Mouse (Mus musculus): Measurements from ENCODE around the gene Fads1. TPM values are rescaled to one million over a fixed set of nuclear protein-coding genes. Genes with fewer than 3 reads are reported as not detected.
A peak's percentile ranks its signal among the peaks of the same experiment; 100 is the strongest.

Gene Fads1
- polyA plus RNA-seq, 1 experiment from 2014 or later: 154 TPM

- WGBS: 23% methylated on average over 3 of the region's 3 CpGs
- Histone ChIP-seq H3K4me3 (ENCODE audit: low read length) (no peak overlapping the region), H3K9ac (ENCODE audit: low read depth, low read length) (no peak overlapping the region), H3K9me3 (ENCODE audit: control insufficient read depth, low read length) (no peaks in the 10 kb centered on the region), H3K27ac (ENCODE audit: low read length) (no peak overlapping the region), H3K4me2 (ENCODE audit: low read depth, low read length) (no peak overlapping the region), H3K36me3 (ENCODE audit: control insufficient read depth, insufficient read depth, low read length) (peaks cover 20% of the 10 kb centered on the region), H3K4me1 (ENCODE audit: control insufficient read depth, insufficient read depth, low read length) (peaks cover 9% of the 10 kb centered on the region), H3K27me3 (replicated peaks; ENCODE audit: control insufficient read depth, insufficient read depth, low read length) (no peaks in the 10 kb centered on the region)
- peak; percentile 43 for ATAC-seq
Observed at GRCm38 (mm10) chr19:10198723-10199122, 16.0 kb downstream of the Fads1 start.

- peak overlapping the region; percentile 67 for H3K4me3 ChIP-seq (ENCODE audit: low read length)
- H3K9ac ChIP-seq (ENCODE audit: low read depth, low read length): peak overlapping the region; percentile 88
- peaks cover 13% of the 10 kb centered on the region for H3K36me3 ChIP-seq (ENCODE audit: control insufficient read depth, insufficient read depth, low read length)
- no peaks in the 10 kb centered on the region for H3K27me3 ChIP-seq (replicated peaks; ENCODE audit: control insufficient read depth, insufficient read depth, low read length)
- peak overlapping the region; percentile 66 for H3K4me2 ChIP-seq (ENCODE audit: low read depth, low read length)
- peak overlapping the region; percentile 90 for H3K27ac ChIP-seq (ENCODE audit: low read length)
- no peaks in the 10 kb centered on the region for H3K9me3 ChIP-seq (ENCODE audit: control insufficient read depth, low read length)
- peak; percentile 52 for ATAC-seq
- H3K4me1 ChIP-seq (ENCODE audit: control insufficient read depth, insufficient read depth, low read length): peaks cover 6% of the 10 kb centered on the region
- 2% methylated on average over 23 of the region's 23 CpGs for WGBS
Observed at GRCm38 (mm10) chr19:10203146-10203847, 20.6 kb downstream of the Fads1 start.

GRCm38 (mm10) chr19:10203848-10204615 lies 21.3 kb downstream of the Fads1 start, which contains the start of the genes Tmem258 and Fen1:
Tmem258 (plus strand) TSS chr19:10204014.
Fen1 (minus strand) TSS chr19:10204169.
- Histone ChIP-seq H3K4me1 (ENCODE audit: control insufficient read depth, insufficient read depth, low read length) (peaks cover 6% of the 10 kb centered on the region), H3K4me2 (ENCODE audit: low read depth, low read length) (peak within 1 kb of the TSS; percentile 66), H3K9ac (ENCODE audit: low read depth, low read length) (peak within 1 kb of the TSS; percentile 88), H3K27ac (ENCODE audit: low read length) (peak within 1 kb of the TSS; percentile 90), H3K27me3 (replicated peaks; ENCODE audit: control insufficient read depth, insufficient read depth, low read length) (no peaks in the 10 kb centered on the region), H3K9me3 (ENCODE audit: control insufficient read depth, low read length) (no peaks in the 10 kb centered on the region), H3K36me3 (ENCODE audit: control insufficient read depth, insufficient read depth, low read length) (peaks cover 13% of the 10 kb centered on the region), H3K4me3 (ENCODE audit: low read length) (peak within 1 kb of the TSS; percentile 67)
- peak; percentile 94 for ATAC-seq
- WGBS: under 1% methylated on average over 40 of the region's 40 CpGs

- 2% methylated on average over 5 of the region's 5 CpGs for WGBS
- Histone ChIP-seq H3K4me2 (ENCODE audit: low read depth, low read length) (peak overlapping the region; percentile 59), H3K27me3 (replicated peaks; ENCODE audit: control insufficient read depth, insufficient read depth, low read length) (no peaks in the 10 kb centered on the region), H3K9me3 (ENCODE audit: control insufficient read depth, low read length) (no peaks in the 10 kb centered on the region), H3K9ac (ENCODE audit: low read depth, low read length) (peak overlapping the region; percentile 88), H3K4me3 (ENCODE audit: low read length) (peak overlapping the region; percentile 67), H3K36me3 (ENCODE audit: control insufficient read depth, insufficient read depth, low read length) (peaks cover 12% of the 10 kb centered on the region), H3K4me1 (ENCODE audit: control insufficient read depth, insufficient read depth, low read length) (peaks cover 6% of the 10 kb centered on the region), H3K27ac (ENCODE audit: low read length) (peak overlapping the region; percentile 90)
- ATAC-seq: peak; percentile 51
Observed at GRCm38 (mm10) chr19:10204616-10205001, 21.9 kb downstream of the Fads1 start.

GRCm38 (mm10) chr19:10205051-10205450 lies 22.4 kb downstream of the Fads1 start:
- 64% methylated on average over 6 of the region's 6 CpGs for WGBS
- no peak for ATAC-seq
- Histone ChIP-seq H3K27ac (ENCODE audit: low read length) (no peak overlapping the region), H3K4me1 (ENCODE audit: control insufficient read depth, insufficient read depth, low read length) (peaks cover 6% of the 10 kb centered on the region), H3K4me3 (ENCODE audit: low read length) (peak overlapping the region; percentile 67), H3K36me3 (ENCODE audit: control insufficient read depth, insufficient read depth, low read length) (peaks cover 8% of the 10 kb centered on the region), H3K9ac (ENCODE audit: low read depth, low read length) (no peak overlapping the region), H3K27me3 (replicated peaks; ENCODE audit: control insufficient read depth, insufficient read depth, low read length) (no peaks in the 10 kb centered on the region), H3K9me3 (ENCODE audit: control insufficient read depth, low read length) (no peaks in the 10 kb centered on the region), H3K4me2 (ENCODE audit: low read depth, low read length) (peak overlapping the region; percentile 59)

- H3K27ac ChIP-seq (ENCODE audit: low read length): no peak overlapping the region
- H3K9ac ChIP-seq (ENCODE audit: low read depth, low read length): no peak overlapping the region
- ATAC-seq: no peak
- H3K27me3 ChIP-seq (replicated peaks; ENCODE audit: control insufficient read depth, insufficient read depth, low read length): no peaks in the 10 kb centered on the region
- WGBS: 76% methylated on average over 3 of the region's 3 CpGs
- H3K9me3 ChIP-seq (ENCODE audit: control insufficient read depth, low read length): no peaks in the 10 kb centered on the region
- 0 out of 2 replicates have a peak, but pooled peaks cover 5% of the 10 kb centered on the region for H3K36me3 ChIP-seq (ENCODE audit: control insufficient read depth, insufficient read depth, low read length)
- no peaks in the 10 kb centered on the region for H3K4me1 ChIP-seq (ENCODE audit: control insufficient read depth, insufficient read depth, low read length)
- H3K4me2 ChIP-seq (ENCODE audit: low read depth, low read length): no peak overlapping the region
- H3K4me3 ChIP-seq (ENCODE audit: low read length): no peak overlapping the region
Observed at GRCm38 (mm10) chr19:10208851-10209250, 26.2 kb downstream of the Fads1 start.

GRCm38 (mm10) chr19:10210885-10211284 lies 28.2 kb downstream of the Fads1 start:
- Histone ChIP-seq H3K9ac (ENCODE audit: low read depth, low read length) (no peak overlapping the region), H3K36me3 (ENCODE audit: control insufficient read depth, insufficient read depth, low read length) (0 out of 2 replicates have a peak, but pooled peaks cover 8% of the 10 kb centered on the region), H3K4me2 (ENCODE audit: low read depth, low read length) (no peak overlapping the region), H3K27me3 (replicated peaks; ENCODE audit: control insufficient read depth, insufficient read depth, low read length) (no peaks in the 10 kb centered on the region), H3K9me3 (ENCODE audit: control insufficient read depth, low read length) (no peaks in the 10 kb centered on the region), H3K27ac (ENCODE audit: low read length) (no peak overlapping the region), H3K4me1 (ENCODE audit: control insufficient read depth, insufficient read depth, low read length) (no peaks in the 10 kb centered on the region), H3K4me3 (ENCODE audit: low read length) (no peak overlapping the region)
- WGBS: 72% methylated on average over 4 of the region's 4 CpGs
- no peak for ATAC-seq

- Histone ChIP-seq H3K4me1 (ENCODE audit: control insufficient read depth, insufficient read depth, low read length) (no peaks in the 10 kb centered on the region), H3K9me3 (ENCODE audit: control insufficient read depth, low read length) (no peaks in the 10 kb centered on the region), H3K36me3 (ENCODE audit: control insufficient read depth, insufficient read depth, low read length) (0 out of 2 replicates have a peak, but pooled peaks cover 8% of the 10 kb centered on the region), H3K27ac (ENCODE audit: low read length) (no peak overlapping the region), H3K4me3 (ENCODE audit: low read length) (no peak overlapping the region), H3K4me2 (ENCODE audit: low read depth, low read length) (no peak overlapping the region), H3K9ac (ENCODE audit: low read depth, low read length) (no peak overlapping the region), H3K27me3 (replicated peaks; ENCODE audit: control insufficient read depth, insufficient read depth, low read length) (no peaks in the 10 kb centered on the region)
- ATAC-seq: no peak
- WGBS: 88% methylated on average over 10 of the region's 10 CpGs
Observed at GRCm38 (mm10) chr19:10213796-10214471, 31.2 kb downstream of the Fads1 start.

GRCm38 (mm10) chr19:10216101-10216500 lies 33.4 kb downstream of the Fads1 start:
- H3K4me1 ChIP-seq (ENCODE audit: control insufficient read depth, insufficient read depth, low read length): peaks cover 10% of the 10 kb centered on the region; the same call in 1 of the 2 replicates
- WGBS: 74% methylated on average over 8 of the region's 8 CpGs
- H3K9me3 ChIP-seq (ENCODE audit: control insufficient read depth, low read length): no peaks in the 10 kb centered on the region
- H3K27ac ChIP-seq (ENCODE audit: low read length): no peak overlapping the region
- H3K27me3 ChIP-seq (replicated peaks; ENCODE audit: control insufficient read depth, insufficient read depth, low read length): no peaks in the 10 kb centered on the region
- no peak for ATAC-seq
- no peak overlapping the region for H3K9ac ChIP-seq (ENCODE audit: low read depth, low read length)
- H3K4me2 ChIP-seq (ENCODE audit: low read depth, low read length): no peak overlapping the region
- H3K4me3 ChIP-seq (ENCODE audit: low read length): no peak overlapping the region
- H3K36me3 ChIP-seq (ENCODE audit: control insufficient read depth, insufficient read depth, low read length): 0 out of 2 replicates have a peak, but pooled peaks cover 8% of the 10 kb centered on the region

All from intestine, embryonic 16.5 days (tissue).